Mouse (Mus musculus) embryonic fibroblast, embryonic 13.5 days (primary cell): ENCODE measurements around the gene Ctnna3.

Experiments used
- CTCF ChIP-seq: IDR thresholded peaks from 2 replicates; pipeline ENCODE4 v1.5.1; 2011; ENCODE audit warnings: mild to moderate bottlenecking, control low read depth, low read length, moderate library complexity, borderline replicate concordance; ENCODE audit not compliant: insufficient read depth
- POLR2A ChIP-seq: IDR thresholded peaks from 2 replicates; pipeline ENCODE4 v1.6.1; 2011; ENCODE audit warnings: low read depth, mild to moderate bottlenecking, control low read depth, low read length, moderate library complexity

GRCm38 (mm10) chr10:64096532-64096931 is 666.6 kb downstream of the Ctnna3 start:
- TF ChIP-seq POLR2A (no peak), CTCF (peak; percentile 6; the same call in 1 of the 2 replicates)
